Mouse (Mus musculus) Muller cell, postnatal 12 days (primary cell): ENCODE results near the gene Atf1.

Experiments
- DNase-seq: peaks from one replicate; pipeline ENCODE4 v3.0.0-alpha.2; 2015; ENCODE audit errors: inconsistent ontology term

Atf1 gene

DNA sequence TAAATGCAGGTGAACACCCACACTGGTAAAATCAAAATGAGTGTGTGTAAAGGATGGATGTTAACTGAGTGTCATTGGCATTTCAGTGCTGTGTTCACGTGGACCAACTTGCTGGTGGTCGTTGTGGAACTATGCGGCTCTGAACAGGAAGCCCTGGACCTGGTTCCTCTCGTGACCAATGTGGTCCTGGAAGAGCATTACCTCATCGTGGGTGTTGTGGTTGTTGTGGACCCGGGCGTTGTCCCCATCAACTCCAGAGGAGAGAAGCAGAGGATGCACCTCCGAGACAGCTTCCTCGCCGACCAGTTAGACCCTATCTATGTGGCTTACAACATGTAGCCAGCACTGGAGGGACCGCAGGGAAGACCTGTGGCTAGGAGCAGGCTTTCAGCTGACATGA is 12.5 kb upstream of the Atf1 start:
- no peak for DNase-seq

DNA sequence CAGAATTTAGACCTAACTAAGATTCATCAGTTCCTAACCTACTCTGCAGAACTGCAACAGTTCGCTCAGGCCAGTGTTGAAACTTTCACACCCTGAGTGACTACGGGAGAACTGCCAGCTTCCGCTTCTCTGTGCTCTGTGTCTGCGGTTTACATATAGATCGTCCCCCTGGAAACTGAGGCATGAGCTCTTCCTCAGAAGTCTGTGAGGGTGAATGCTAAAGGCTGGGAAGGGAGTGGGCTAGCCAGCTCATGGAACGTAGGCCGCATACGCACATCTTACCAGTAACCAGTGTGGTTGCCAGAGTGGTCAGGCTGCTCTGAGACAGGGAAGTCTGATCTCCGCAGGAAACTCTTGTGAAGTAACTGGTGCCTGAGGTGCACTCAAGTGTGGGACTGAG is 11.4 kb upstream of the Atf1 start:
- no peak for DNase-seq

GRCm38 (mm10) chr15:100218018-100218417 is 9.6 kb upstream of the Atf1 start:
- DNase-seq = no peak

DNA sequence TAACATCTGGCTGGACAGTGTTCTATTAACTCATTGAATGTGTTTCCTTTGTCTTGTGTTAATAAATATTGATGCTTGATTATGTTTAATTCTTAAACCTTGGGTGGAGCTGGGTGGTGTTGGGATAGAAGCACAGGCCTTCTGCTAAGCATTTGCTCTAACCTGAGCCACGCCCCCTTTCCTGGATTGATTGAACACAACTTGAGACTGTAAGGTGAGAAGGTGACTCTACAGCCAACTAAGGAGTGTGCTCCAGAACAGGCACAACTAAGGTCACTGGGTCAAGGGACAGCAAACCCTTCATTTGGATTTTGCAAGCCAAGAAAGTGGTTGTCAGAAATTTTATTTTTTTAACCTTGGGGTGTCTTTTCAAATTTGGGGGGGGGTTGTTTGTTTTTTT is 8.2 kb upstream of the Atf1 start:
- no peak for DNase-seq

- DNase-seq = no peak
These were observed 6.7 kb upstream of the Atf1 start for GRCm38 (mm10) chr15:100220916-100221315.

- no peak for DNase-seq
These were observed 2.2 kb upstream of the Atf1 start for GRCm38 (mm10) chr15:100225381-100225780.

GRCm38 (mm10) chr15:100225891-100226290 is 1.7 kb upstream of the Atf1 start:
- no peak for DNase-seq

DNA sequence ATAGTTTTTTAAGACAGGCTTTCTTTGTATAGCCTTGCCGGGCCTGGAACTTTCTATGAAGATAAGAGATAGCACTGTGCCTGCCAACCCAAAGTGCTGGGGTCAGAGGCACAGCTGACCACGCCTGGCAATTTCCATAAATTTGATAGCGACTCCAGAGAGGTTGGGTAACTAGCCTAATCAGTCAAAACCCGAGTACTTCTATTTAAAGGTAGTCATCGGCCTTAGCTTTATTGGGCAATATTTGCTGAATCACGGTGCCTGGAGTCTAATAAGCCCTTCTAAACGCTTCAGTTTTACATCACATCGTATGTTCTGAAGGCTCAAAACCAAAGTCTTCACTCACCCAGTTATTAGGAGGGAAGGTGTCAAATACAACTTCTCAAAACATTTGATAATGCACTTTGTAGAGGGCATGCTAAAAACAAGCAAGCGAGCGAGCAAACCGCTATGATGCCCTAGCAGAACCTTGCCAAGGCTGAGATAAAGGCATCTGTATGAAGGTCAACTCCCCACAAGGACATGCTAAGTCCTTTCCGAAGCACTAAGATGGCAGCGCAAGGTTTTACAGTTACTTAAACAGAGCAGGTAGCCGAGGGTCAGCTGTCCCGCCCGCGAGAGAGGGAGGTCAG is 472 bp upstream of the Atf1 start:
- DNase-seq = no peak

GRCm38 (mm10) chr15:100228535-100229336 is 1.1 kb downstream of the Atf1 start:
- no peak for DNase-seq

- DNase-seq = no peak
These were observed 3.0 kb downstream of the Atf1 start for GRCm38 (mm10) chr15:100230655-100231054.

DNA sequence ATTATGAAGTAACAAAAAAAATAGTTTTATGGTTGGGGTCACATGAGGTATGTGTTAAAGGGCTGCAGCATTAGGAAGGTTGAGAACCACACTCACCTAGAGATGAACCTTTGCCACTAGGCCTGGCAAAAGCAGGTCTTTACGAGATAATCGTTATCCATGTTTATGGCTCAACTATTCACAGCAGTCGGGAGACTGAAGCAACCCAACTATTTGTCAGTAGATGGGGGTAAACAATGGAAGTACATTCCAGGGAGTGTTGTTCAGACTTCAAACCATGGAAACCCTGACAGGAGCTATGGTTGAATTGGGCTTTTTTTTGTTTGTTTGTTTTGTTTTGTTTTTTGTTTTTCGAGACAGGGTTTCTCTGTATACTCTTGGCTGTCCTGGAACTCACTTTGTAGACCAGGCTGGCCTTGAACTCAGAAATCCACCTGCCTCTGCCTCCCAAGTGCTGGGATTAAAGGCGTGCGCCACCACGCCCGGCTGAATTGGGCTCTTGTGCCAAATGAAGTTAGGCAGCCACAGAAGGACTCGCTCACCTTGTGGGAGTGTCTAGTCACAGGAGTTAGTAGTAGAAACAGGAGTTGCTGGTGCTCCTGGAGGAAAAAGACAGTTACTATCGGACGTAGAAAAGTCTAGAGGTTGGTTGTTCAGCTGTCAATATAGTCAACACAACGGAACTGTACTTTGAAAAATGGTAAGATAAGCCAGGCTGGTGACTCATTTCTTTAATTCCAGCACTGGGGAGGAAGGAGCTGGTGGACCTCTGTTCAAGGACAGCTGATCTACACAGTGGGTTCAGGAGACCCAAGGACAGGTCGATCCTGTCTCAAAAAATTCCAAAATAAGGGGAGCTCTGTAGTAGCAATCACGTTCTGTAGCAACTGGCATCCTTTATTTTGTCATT is 4.3 kb downstream of the Atf1 start:
- DNase-seq = peak; percentile 58

GRCm38 (mm10) chr15:100235208-100235965 is 7.8 kb downstream of the Atf1 start:
- DNase-seq = no peak

- no peak for DNase-seq
These were observed 9.3 kb downstream of the Atf1 start for GRCm38 (mm10) chr15:100236952-100237351.

GRCm38 (mm10) chr15:100241780-100242179 is 14.2 kb downstream of the Atf1 start:
- DNase-seq = no peak

DNA sequence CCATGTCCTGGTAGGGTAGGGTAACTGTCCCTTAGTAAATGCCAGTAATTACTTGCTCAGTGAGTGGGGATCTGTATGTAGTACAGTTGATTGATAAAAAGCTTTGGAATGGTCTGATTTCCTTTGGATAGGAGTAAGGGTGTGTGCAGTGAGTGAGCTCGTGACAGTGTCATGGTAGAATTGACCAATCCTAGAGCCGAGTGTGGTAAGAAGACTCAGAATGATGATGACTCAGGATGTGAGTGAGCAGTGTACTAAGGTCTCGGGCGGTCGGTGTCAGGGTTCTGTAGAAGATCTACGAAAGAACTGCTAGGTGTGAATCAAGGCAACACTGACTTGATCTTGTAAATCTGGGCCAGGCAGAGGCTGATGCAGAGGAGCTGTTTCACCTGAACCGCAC is 18.3 kb downstream of the Atf1 start:
- no peak for DNase-seq

- no peak for DNase-seq
These were observed 19.7 kb downstream of the Atf1 start for GRCm38 (mm10) chr15:100247296-100247695.

- DNase-seq = no peak
These were observed 21.2 kb downstream of the Atf1 start for GRCm38 (mm10) chr15:100248665-100249433.

GRCm38 (mm10) chr15:100251153-100251780 is 23.6 kb downstream of the Atf1 start:
- peak; percentile 28 for DNase-seq

- no peak for DNase-seq
These were observed 28.8 kb downstream of the Atf1 start for GRCm38 (mm10) chr15:100256386-100256785.

GRCm38 (mm10) chr15:100257305-100257704 is 29.7 kb downstream of the Atf1 start:
- no peak for DNase-seq
